Mouse (Mus musculus) erythroblast, embryonic 14.5 days (primary cell): ENCODE results near the gene Sun1.

Experiments used
- GATA1 ChIP-seq: IDR thresholded peaks from 2 replicates; pipeline ENCODE4 v1.6.1; 2012; ENCODE audit warnings: low read length, inconsistent platforms, mixed read lengths
- TAL1 ChIP-seq: IDR thresholded peaks from 3 replicates; pipeline ENCODE4 v1.6.1; 2012; ENCODE audit warnings: low read length, inconsistent platforms, mixed read lengths

DNA sequence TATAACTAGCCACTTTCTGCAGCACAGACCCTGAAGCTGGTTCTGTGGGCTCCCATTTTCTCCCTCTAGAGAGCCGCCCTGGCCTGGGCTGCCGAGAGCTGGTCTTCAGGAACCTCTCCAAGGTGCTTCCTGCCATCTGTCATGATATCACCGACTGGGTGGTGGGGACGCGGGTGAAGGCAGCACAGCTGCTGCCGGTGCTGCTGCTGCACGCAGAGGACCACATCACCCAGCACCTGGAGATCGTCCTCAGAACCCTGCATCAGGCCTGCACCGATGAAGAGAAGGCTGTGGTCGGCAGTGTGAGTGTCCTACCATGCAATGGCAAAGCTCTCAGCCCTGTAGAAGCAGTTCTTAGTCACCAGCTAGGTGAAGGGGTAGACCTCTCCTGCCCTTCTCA is 38.8 kb upstream of the Sun1 start:
- no peak for TF ChIP-seq GATA1
- TF ChIP-seq TAL1 = no peak
